Mouse (Mus musculus): ENCODE data around the gene Foxq1. TPM values are rescaled to one million over a fixed set of nuclear protein-coding genes. Genes with fewer than 3 reads are reported as not detected.

Foxq1 gene
- total RNA-seq (2015; ENCODE audit: low replicate concordance) (not detected in 2 replicates), total RNA-seq (2017; ENCODE audit: low replicate concordance) (not detected in 2 replicates)

DNA sequence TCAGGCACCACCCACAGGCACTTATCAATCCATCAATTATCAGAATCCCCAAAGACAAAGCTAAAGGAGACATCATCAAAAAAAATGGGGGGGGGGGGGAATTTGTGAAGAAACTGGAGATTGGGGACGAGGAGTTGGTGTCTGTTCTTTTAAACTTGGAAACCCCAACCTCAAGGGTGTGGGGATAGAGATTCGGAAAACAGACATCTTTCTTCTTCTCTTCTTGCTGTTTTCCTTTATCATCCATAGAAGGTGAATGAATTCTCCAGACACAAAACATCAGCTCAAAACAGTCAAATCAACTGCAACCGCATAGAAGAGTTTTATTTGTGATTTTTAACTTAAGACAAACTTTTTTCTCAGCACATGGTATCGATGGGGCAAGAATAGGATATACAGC lies at the start of gene Foxq1:
Gene Foxq1 (plus strand): TSS at position 301 of the 400 bp plus-strand sequence.
- no peak for ATAC-seq (replicated peaks; ENCODE audit: low FRiP score, poor library complexity, severe bottlenecking)

DNA sequence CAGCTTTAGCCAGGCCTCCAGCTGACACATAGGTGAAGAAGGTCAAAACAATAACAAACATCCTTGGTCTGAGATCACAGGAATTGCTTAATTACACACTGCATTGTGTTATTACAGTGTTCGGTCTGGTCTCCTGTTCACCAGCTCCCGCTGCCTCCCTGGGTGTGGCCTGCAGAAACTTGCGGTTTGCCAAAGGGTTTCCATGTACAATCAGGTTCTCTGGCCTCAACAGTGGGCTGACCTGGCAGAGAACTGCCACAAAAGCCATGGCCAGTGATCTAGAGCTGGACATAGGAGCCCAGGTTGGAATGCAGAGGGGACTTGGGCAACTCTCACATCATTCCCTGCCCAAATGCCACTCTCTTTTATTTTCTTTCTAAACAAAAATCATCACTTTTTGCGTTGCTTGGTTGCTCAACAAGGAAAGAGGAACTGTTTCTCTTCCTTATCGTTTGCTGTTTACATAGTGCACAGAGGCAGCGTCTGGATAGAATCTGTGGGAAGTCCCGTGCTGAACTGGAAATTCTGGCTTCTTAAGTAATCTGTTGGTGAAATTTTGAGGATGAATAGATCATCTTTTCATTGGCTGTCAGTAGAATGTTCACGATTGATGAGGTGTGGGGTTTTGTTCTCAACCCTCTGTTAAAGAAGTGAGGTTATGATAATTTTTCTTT lies 49.3 kb upstream of the Foxq1 start:
- no peak for ATAC-seq (replicated peaks; ENCODE audit: low FRiP score, poor library complexity, severe bottlenecking)

DNA sequence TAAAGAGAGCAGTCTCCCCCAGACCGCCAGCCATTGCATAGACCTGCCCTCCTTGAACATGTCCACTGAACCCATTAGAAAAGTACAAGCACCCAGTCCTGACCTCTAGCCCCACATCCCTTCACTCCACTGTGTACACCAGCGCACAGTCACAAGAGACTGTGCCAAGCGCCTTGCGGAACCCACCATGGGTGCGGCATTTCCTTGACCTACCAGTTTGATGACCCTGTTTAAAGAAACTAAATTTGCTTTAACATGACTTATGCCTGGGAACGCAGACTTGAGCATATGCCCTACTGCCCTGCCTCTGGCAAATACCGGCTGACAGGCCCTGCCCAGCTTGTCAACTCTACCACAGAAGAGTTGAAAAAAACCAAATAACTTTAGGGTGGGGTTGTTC lies 40.7 kb upstream of the Foxq1 start:
- ATAC-seq (replicated peaks; ENCODE audit: low FRiP score, poor library complexity, severe bottlenecking) = no peak

DNA sequence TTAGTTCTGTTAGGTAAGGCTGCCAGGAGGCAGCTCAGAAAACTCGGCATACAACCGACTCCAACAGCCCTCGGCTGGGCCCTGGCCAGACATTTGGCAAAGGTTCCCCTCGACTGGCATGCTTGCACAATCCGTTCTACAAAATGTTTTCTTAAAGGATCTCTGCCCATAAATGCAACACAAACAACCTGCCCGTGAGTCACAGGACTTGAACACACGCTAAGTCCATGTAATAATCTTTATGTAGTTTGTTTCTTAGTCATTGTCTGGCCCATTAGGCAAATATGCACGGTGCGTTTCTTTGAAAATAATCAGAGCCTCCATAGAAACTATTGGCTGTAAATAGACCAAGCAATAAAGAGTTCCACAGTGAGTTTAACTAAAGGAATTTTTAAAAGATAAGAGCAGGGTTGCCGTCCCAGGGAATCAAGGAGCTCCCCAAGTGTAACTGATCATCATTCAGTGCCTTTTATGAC lies 37.5 kb upstream of the Foxq1 start:
- no peak for ATAC-seq (replicated peaks; ENCODE audit: low FRiP score, poor library complexity, severe bottlenecking)

DNA sequence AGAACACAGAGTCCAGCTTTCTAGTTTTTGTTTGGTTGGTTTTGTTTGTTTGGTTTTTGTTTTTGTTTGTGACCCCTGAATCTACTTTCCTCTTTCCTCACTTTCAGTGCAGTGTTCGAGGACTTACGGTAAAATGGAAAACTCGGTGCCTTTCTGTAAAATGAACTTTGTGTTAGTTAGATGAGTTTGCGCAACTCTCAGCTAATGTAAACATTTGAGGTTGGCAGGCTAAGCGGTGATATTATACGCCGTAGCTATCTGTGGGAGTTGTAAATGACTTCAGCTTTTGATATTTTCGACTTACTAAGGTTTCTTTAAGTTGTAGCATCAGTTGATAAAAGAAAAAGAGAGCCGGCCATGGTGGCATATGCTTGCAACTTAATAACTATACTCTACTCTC lies 37.0 kb upstream of the Foxq1 start:
- no peak for ATAC-seq (replicated peaks; ENCODE audit: low FRiP score, poor library complexity, severe bottlenecking)

DNA sequence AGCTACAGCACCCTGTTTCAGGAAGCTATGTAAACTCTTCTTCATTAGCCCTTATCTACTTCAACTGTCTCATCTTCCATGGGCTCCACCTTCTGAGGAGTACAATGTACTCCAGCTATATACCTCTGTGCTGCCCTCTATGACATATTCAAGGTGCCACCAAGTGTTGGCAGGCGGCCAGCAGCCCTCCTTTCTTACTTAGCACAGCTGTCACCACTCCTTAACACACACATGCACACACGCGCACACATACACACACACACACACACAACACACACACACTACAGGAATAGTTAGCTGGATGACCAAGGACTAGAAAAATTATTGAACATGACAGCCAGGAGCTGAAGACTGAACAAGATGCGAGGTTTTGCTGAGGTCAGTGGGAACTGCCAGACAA lies 31.0 kb upstream of the Foxq1 start:
- ATAC-seq (replicated peaks; ENCODE audit: low FRiP score, poor library complexity, severe bottlenecking) = no peak

DNA sequence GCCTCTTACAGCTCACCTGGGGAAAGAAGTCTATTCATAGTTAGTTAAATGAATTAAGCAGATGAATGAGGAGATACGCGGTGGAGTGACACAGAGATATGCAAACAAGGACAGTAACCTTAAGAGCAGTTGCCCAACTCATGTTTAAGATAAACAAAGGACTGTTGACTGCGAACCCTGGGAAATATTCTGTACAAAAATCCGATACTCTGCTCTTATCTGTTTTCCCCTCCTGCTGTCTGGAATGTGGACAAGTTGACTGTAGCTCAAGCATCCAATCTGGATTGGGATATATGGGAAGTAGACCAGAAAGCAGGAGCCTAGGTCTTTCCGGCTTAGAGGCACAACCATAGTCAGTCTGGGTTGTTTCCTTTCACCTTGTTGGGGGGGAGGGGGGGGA lies 24.7 kb upstream of the Foxq1 start:
- no peak for ATAC-seq (replicated peaks; ENCODE audit: low FRiP score, poor library complexity, severe bottlenecking)

DNA sequence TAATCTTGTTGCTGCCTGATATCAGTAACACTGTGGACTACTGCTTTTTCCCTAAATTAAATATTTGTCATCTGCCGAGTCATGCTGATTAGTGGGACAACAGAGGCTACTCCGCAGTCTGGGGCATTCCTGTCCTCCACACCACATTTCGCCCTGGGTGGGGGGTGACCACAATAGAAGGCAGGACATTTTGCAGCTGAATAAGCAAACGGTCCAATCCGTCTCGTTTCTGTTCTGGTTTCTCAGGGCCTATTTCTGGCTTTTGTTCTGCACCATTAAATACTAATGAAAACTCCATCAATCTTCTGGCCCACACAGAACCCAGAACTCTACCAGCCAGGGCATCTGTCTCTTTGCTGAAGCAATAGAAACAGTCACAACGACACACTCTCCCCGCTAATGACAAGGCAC lies 24.3 kb upstream of the Foxq1 start:
- no peak for ATAC-seq (replicated peaks; ENCODE audit: low FRiP score, poor library complexity, severe bottlenecking)

DNA sequence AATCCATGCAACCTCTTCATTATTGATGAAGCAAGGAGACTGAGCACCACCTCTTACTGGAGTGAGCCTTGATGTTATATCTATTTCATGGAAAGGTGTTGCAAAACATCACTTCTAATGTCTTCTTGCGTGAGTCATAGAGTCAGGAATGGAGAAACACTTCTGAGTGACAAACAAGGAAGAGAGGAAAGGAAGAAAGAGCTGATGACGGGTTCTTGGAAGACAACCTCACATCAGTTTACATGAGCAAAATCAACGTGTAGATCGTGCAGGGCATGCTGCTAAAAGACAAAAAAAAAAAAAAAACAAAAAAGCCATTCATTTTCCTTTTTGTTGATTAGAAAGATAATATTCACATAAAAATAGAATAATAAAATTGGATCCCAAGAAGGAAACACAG lies 21.2 kb upstream of the Foxq1 start:
- no peak for ATAC-seq (replicated peaks; ENCODE audit: low FRiP score, poor library complexity, severe bottlenecking)

DNA sequence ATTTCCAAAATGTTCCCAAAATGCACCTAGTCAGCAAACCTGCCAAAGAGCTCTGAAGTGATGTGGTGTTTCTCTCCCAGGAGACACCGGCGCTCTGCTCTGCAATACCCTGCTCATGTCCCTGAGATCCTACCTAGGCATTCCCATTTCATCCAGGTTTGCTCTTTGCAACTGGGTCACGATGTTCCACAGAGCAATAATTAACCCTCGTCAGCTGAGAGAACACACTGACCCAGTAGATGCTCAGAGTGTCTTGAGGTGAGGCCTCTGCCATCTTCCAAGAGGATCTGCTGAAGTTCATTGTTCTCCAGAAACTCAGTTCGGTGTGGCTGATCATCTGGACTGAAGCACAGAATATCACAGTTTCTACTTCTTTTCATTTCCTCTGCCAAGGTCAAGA lies 12.9 kb upstream of the Foxq1 start:
- no peak for ATAC-seq (replicated peaks; ENCODE audit: low FRiP score, poor library complexity, severe bottlenecking)

DNA sequence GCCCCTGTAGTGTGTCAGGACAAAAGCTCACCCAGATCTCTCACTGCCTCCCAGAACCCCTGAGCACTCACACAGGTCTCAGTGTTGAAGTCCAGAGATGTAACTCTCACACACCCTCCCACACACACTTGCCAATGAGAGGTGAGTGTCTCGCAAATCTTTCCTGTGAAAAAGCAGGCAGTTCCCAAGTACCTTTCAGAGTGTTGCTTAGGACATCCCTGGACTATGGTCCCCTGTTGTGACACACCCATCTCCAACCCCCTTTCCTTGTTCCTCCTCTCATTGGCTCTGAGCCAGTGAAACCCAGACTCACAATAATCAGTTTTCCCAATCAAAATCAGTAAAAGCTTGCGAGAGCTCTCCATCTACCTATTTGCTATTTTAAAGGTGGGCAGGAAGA lies 9.2 kb upstream of the Foxq1 start:
- ATAC-seq (replicated peaks; ENCODE audit: low FRiP score, poor library complexity, severe bottlenecking) = no peak

DNA sequence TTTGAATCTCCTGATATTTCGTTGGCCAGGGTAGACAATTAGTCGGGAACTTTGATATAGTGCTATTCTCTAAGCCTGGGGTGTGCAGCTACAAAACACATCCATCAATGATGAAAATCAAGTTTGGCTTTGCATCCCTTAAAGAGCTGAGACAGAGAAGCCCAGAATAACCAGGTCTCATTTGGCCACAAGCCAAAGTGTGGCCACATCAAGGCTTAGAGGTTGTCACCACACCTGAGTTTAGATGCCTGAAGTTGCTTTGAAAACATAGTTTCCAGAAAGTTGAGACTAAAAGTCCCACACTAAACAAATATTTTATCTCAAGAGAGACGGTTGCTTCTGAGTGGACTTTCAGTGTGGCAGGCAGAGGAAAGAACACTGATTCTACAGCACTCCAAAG lies 8.7 kb upstream of the Foxq1 start:
- no peak for ATAC-seq (replicated peaks; ENCODE audit: low FRiP score, poor library complexity, severe bottlenecking)

DNA sequence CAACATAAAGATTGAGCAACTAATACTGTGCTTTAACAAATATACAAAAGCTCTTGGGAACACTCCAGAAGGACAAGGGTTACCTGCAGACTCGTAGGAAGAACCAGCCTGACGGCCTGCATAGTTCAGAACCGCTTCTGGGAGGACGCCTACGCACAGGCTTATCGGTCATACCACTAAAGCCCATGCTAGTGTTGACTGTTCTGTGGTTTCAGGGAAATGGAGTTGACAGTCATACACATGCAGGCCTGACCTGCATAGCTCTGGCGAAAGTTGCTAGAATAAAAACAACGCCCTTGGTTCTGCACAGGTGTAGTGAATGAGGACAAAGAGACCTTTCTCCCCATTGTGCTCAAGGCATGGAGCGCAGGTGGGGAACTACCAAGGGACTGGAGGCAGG lies 8.3 kb upstream of the Foxq1 start:
- ATAC-seq (replicated peaks; ENCODE audit: low FRiP score, poor library complexity, severe bottlenecking) = no peak

DNA sequence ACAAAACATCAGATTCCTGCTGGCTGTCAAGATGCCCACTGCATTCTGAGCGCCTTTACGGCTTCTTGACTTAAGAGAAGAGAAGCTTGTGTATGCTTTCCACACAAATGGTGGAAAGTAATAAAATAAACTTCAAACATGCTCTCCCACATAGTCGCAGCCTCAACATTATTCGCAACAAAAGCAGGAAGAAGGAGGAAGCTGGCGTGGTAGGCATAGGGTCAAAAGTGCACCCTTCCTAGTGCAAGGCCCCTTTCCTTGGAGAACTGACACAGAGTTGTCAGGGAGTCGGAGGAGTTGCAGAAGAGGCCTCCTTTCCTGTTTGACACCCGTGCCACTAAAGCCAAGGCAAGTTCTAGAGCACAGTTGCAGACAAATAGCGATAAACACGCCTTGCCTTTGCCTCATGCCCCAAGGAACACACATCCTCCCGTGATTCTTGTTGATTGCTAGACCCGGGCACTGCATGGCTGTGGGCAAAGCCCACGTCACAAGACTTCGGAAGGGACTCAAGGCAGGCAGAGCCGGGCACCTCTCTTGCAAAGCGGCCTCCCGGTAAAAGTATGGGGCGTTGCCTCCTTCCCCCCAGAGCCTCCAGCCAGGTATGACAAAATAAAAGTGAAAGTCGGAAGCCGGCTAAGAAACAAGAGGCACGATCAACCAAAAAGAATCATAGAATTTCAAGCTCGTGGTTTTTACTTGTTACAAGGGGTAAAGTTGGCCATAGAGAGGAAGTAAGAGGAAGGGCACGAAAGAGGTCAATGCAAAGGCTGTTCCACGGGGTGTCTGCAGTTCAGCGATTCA lies 1.2 kb downstream of the Foxq1 start:
- no peak for ATAC-seq (replicated peaks; ENCODE audit: low FRiP score, poor library complexity, severe bottlenecking)

DNA sequence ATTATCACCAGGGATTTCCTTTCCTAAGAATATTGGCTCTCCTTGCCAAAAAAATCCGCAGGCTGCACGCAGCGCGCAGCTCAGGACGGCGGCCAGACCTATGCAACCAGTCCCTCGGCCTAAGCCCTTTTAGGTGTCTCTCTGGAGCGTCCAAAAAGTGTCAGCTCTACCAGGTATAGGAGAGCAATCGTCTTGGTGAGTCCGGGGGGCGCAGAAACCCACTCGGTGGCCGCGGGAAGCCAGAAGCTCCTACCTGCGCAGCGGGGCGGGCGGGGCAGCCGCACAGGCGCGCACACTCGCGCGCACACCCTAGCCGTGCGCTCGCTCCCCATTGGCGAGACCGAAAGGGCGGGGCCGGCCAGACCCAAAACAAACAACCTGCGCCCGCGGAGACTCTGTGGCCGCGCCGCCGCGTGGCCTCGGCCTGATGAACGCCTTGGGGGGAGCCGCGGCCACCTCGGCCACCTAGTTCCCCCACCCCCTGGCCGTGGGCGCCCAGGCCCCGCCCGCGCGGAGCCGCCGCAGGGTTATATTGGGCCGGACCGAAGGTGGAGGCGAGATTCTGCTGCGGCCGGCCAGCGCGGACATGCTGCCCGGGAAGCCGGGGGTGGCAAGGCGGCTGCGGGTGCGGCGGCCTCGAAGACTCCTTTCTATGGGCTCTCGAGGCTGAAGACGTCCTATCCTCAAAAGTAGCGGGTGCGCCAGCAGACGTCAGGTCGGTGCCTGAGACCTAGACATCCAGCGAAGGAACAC lies 2.0 kb downstream of the Foxq1 start:
- no peak for ATAC-seq (replicated peaks; ENCODE audit: low FRiP score, poor library complexity, severe bottlenecking)

DNA sequence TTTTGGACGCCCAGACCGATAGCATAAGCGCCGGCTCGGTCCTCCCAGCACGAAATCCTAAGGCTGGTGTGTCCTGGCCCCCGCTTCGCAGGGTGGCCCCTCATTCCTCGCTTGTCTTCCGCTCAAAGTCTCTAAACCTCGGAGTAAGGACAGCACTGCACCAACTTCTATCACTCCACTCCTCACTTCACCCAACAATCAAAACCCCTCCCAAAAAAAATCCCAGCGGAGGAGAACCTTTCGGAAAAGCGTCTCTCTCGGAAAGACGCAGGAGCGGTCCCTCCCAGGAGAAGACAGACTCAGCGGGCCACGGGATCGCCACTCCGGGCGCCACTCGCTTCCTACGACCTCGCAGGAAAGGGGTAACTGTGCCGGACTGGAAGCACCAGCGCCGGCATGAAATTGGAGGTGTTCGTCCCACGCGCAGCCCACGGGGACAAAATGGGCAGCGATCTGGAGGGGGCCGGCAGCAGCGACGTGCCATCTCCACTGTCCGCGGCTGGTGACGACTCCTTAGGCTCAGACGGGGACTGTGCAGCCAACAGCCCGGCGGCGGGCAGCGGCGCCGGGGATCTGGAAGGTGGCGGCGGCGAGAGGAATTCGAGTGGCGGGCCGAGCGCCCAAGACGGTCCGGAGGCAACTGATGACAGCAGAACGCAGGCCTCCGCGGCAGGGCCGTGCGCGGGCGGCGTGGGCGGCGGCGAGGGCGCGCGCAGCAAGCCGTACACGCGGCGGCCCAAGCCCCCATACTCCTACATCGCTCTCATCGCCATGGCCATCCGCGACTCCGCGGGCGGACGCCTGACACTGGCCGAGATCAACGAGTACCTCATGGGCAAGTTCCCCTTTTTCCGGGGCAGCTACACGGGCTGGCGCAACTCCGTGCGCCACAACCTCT lies 2.8 kb downstream of the Foxq1 start, which contains the start of gene A530084C06Rik:
Gene A530084C06Rik (minus strand): TSS at position 813 of the 898 bp plus-strand sequence.
- ATAC-seq (replicated peaks; ENCODE audit: low FRiP score, poor library complexity, severe bottlenecking) = no peak

DNA sequence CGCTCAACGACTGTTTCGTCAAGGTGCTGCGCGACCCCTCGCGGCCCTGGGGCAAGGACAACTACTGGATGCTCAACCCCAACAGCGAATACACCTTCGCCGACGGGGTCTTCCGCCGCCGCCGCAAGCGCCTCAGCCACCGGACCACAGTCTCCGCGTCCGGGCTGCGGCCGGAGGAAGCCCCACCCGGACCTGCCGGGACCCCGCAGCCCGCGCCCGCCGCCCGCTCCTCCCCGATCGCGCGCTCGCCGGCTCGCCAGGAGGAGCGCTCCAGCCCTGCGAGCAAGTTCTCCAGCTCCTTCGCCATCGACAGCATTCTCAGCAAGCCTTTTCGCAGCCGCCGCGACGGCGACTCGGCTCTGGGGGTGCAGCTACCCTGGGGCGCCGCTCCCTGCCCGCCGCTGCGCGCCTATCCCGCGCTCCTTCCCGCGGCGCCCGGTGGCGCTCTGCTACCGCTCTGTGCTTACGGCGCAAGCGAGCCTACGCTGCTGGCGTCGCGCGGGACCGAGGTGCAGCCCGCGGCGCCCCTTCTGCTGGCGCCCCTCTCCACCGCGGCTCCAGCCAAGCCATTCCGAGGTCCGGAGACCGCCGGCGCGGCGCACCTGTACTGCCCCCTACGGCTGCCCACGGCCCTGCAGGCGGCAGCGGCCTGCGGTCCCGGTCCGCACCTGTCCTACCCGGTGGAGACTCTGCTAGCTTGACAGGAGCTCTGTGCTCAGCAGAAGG lies 3.6 kb downstream of the Foxq1 start:
- ATAC-seq (replicated peaks; ENCODE audit: low FRiP score, poor library complexity, severe bottlenecking) = no peak

DNA sequence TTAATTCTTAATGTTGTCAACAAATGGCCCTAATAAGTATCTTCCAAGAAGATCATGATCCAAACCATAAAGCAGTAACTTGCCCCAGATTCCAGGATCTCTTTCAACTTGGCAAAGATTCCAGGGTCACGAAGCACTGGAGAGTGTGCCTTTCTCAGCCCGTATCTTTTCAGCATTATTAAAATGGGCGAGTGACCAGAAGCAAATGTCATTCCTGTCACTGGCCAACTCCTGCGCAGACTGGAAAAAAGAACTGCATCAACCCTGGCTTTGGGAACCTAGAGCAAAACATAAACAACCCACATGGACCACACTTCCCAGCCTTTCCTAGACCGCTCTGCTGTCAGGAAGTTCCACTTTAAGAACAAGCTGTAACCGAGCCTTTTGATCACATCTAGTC lies 8.5 kb downstream of the Foxq1 start:
- no peak for ATAC-seq (replicated peaks; ENCODE audit: low FRiP score, poor library complexity, severe bottlenecking)

DNA sequence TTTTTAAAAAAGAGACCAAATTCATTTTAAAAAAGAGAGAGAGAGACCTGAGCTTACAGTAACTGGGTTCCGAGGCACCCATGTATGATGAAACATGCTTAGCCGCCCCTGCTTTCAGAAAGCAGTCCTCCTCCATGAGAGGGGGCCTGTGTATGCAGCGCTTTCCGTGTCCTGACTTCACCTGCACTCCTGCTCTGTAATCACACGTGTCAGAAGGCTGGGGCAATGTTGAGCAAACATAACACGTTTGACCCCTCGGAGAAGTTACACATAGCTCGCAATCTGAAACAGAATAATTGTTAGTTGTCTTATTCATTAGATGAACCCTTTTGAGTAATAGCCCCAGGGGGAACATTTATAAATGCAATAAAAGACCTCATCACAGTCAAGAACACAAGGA lies 11.2 kb downstream of the Foxq1 start:
- no peak for ATAC-seq (replicated peaks; ENCODE audit: low FRiP score, poor library complexity, severe bottlenecking)
